Mouse (Mus musculus) left cerebral cortex, postnatal 25 days (tissue): ENCODE results near the gene Cxcl5. TPM values are rescaled to one million over a fixed set of nuclear protein-coding genes. Genes with fewer than 3 reads are reported as not detected.

Experiments used
- DNase-seq, 2 experiments: peaks; one replicate each; pipeline ENCODE4 v3.0.0; 2022; ENCODE audit warnings: low spot score in 2 of 2, mixed read lengths in 1 of 2
- intact Hi-C: fragments of 180-260 bp; cut with DNase I; formaldehyde crosslinking; loops from one replicate; pipeline ENCODE4 v1.15.1; 2025
- total RNA-seq, 2 experiments: library from RNA; stranded (reverse); gene quantifications; 2 replicates each; pipeline ENCODE4 v1.2.3; 2021

Gene Cxcl5
- total RNA-seq = not detected

DNA sequence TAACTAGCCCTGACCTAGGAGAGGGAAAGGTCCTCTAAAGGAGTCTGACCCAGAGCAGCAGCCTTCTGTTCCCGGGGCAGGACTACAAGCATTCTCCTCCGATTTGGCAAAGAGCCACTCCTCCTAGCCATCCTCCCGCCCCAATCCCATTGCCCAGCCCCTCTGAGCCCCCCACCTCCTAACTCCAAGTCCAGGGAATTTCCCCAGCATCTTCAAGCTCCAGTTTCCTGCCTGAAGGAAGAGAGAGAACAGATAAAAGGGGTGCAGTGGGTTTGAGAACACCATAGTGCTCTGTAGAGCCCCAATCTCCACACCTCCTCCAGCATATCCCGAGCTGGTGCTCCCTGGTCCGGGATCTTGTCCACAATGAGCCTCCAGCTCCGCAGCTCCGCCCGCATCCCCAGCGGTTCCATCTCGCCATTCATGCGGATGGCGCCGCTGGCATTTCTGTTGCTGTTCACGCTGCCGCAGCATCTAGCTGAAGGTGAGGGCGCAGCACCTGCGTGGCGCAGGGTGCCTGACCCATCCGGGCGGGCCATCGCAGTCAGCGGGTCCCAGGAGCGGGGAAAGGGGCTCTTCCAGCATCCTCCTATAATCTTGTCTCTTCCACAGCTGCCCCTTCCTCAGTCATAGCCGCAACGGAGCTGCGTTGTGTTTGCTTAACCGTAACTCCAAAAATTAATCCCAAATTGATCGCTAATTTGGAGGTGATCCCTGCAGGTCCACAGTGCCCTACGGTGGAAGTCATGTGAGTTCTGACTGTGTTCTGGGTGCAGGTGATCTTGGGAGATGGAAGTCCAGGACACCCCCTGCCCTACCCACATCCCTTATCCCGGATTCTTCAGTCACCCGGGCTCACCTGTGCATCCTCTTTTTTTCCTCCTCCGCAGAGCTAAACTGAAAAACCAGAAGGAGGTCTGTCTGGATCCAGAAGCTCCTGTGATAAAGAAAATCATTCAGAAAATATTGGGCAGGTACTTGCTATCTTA is at the start of gene Cxcl5:
TSS of gene Cxcl5 (plus strand) at position 284 of the 989 bp plus-strand sequence.
- intact Hi-C loops = no loop called here
- DNase-seq = peak in 1 of 2 experiments; percentile 19

DNA sequence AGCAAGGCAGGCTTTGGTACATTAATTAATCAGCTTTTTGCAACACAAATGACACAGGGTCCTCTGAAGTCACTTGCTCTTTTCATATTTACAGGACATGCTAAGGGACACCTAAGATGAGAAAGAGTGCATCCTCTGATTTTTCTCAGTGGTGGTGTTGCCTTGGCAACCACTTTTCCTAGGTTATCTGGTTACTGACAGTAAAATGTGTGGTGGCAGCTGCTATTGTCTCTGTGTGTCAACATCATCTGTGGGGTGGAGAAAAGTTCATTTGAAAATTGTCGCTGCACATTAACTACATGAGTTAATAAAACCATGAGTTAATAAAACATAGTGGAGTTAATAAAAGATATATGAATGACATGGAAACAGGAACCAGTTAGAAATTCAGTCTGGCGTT is 47.8 kb upstream of the Cxcl5 start:
- intact Hi-C loops = no loop called here
- DNase-seq = no peak

DNA sequence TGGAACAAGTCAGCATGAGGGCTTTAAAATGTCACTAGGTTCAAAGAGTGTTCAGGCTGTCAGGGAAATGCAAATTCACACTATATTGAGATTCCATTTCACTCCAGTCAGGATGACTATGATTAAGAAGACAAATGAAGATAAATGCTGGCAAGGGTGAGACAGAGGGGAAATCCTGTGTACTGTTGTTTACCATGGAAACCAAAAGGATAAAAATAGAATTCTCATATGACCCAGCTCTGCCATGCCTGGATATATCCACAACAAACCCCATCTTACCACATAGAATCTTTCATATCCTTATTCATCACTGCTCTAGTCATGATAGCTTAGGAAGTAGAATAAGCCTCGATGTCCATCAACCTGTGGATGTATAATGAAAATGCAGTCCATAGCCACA is 41.2 kb upstream of the Cxcl5 start:
- no peak for DNase-seq
- intact Hi-C loops = no loop called here

DNA sequence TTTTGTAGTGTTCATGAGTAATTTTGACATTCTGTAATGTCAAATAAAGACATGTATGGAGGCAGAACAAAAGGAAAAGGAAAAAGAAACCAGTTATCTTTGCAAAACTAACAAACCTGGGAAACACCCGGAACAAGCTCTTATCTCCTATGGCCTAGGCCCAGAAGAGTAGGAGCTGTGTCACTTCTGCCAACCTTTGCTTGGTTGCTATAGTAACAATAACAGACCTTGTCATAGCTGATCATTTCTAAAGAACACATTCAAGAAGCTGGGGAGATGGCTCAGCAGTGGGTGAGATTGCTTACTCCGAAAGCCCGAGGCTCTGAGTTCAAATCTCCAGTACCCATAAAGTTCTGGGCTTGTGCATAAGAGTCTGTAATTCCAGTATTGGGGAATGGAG is 36.5 kb upstream of the Cxcl5 start:
- intact Hi-C loops = no loop called here
- DNase-seq = no peak

DNA sequence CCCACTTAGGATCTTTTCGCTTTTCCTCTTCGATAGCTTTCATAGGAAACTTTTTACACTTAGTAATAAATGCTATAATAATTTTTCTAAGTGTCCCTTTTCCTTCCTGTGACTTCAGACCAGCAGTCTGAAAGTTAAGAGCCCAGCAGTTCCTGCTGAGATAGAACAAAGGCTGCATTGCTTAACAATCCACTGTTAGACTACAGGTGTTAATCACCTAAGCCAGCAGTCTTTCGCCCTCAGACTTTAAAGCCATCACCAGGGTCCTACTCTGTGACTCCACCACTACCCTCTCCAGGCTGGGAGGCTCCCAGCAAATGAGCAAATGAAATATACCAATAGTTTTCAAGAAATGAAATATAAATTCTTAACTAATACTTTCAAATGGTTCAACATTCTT is 30.9 kb upstream of the Cxcl5 start:
- intact Hi-C loops = no loop called here
- no peak for DNase-seq

DNA sequence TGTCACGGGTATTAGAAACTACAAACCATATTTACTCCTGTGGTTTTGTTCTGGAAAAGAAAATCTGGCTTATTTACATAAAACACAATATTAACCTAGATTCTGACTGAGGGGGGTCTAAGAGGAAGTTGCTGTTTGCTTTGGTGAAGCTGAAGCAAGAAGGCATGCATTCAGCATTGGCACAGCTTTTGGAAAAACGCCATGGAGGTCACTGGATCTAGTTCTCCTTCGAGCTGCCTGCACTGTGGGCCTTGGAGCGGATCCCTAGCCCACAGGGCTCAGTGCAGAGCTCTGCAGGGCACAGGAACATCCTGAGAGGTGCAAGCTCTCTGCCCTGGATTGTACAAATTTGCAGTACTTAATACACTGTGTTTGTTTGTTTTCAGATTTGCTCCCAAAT is 27.7 kb upstream of the Cxcl5 start:
- intact Hi-C loops = no loop called here
- DNase-seq = no peak

DNA sequence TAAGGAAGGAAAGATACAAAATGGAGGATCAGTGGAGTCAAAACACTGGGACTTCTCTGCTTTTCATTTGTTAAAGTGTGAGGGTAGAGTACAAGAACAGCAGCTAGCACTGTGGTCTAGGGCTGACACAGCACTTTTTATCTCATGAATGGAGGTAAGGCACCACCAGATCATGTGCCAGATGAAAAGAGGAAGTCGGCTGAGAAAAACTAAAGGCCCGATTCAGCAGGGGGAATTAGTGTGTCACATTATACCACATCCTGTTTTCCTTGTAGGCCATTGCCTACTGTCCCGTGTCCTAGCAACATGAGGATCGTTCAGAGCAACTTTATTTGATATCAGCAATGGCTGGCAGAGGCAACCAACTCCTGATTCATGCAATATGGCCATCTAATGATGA is 17.1 kb upstream of the Cxcl5 start:
- intact Hi-C loops = no loop called here
- no peak for DNase-seq

DNA sequence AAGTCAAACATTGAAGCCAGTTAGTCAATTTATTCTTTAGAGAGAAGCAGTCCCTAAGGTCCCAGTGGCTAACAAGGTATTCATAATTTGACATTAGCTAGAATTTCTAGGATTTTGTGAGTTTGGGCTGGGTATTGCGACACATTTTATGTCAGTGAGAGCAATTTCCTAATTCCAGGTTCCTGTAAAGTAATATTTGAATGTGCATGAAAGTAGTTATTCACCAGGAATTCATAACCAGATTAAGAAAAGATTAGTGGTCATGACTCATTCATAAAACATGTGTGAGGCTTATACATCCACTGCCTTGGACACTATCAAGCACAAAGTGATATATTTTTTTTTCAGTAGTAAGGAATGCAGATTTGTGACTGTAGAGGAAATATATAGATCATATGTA is 5.2 kb upstream of the Cxcl5 start:
- intact Hi-C loops = no loop called here
- no peak for DNase-seq

DNA sequence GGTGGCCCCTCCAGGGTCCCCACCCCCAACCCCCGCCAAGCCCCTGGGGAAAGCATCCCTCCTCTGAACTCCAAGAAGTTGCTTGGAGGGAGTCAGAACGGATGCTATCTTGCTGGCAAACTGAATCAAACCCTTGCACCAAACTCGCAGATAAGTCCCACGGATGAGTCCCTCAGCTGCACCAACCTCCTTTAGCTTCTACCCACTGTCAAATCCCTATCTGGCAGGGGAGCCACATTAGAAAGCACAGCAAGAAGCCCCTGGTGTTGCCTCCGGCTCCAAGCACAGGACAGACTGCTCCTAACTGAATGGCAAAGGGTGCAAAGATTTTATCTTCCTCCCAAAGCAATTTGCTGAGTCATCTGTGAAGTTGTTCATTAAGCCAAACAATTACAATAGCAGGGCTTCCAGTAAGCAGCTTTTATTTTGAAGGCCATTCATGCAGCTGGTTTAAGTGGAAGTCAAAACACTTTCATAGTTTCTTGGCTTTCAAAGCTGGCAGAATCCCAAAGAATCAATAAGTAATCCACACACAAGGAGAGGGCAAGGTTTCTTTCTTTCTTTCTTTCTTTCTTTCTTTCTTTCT is 1.0 kb upstream of the Cxcl5 start:
- intact Hi-C loops = no loop called here
- no peak for DNase-seq

DNA sequence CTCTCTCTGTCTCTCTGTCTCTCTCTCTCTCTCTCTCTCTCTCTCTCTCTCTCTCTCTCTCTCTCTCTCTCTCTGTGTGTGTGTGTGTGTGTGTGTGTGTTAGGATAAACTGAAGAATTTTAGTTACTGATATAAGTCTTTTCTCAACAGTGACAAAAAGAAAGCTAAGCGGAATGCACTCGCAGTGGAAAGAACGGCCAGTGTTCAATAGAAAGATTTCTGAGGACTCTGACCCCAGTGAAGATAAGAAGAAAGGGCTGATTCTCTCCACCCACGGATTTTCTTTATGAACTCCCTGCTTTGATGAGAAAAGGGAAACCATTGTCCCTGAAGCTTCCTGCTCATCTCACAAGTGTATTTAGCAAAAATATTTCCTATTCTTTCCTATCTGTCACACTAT is 1.1 kb downstream of the Cxcl5 start:
- no peak for DNase-seq
- intact Hi-C loops = no loop called here

DNA sequence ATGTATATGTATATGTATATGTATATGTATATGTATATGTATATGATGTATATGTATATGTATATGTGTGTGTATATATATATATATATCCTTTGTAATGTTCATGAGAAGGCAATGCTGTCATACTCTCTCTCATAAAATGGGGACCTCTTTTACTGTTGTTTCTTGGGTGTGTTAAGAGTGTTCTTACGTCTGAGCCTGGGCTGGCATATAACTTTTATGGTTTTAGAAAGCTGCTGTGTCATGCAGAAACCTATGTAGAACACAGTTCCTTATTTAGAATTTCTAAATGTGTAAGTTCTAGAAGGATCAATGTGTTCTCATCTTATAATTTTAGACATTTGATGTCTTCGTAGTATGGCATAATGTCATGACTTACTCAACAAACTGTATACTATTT is 1.7 kb downstream of the Cxcl5 start:
- no peak for DNase-seq
- intact Hi-C loops = no loop called here

DNA sequence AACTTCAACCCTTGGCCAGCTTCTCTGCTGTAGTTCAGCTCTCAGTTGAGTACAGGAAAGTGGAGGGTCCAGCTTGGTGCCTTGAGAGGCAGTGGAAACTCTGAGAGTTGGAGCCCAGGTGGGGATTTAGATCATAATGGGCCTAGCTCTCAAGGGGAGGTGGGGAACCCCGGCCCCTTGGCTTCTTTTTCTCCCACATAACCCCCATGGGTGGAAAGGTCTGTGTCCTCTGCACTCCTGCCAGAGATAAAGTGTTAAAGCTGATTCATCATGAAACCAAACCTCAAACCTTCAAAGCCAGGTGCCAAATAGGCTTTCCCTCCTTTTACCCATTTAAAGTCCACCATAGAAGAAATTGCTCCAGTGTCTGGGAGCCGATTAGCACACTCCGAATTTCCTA is 2.7 kb downstream of the Cxcl5 start:
- intact Hi-C loops = no loop called here
- no peak for DNase-seq

DNA sequence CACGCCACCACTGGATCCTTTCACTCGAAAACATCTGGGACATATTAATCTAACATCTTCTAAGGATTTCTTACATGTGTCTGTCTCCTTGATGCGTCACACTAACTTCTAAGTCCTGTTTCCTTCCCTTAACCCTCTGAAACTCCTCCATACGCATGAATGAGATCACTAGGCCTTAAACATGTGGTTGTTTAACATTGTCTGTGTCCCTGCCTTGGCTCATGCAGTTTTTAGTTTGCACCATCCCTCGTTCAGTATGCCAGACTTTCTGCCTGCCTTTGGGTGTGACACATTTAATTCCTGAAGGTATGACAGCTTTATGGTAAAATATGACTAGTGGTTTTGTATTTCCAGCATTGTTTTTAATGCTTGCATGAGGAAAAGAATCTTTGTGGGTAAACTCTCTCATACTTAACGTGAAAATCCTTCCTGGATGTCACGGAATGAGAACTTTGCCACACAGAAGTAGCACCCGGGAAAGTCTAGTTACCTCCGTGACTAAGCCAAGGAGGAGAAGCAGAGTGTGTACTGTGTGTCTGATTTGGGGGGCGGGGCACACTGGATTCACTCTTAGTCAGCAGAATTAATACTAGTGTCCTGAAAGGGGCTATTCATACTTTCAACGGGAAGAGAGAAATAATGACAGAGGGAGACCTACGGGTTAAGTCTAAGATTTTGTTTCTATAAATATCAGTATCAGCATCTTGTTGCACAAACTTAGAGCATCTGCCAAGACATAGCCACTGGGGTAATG is 4.9 kb downstream of the Cxcl5 start:
- no peak for DNase-seq
- intact Hi-C loops = no loop called here

DNA sequence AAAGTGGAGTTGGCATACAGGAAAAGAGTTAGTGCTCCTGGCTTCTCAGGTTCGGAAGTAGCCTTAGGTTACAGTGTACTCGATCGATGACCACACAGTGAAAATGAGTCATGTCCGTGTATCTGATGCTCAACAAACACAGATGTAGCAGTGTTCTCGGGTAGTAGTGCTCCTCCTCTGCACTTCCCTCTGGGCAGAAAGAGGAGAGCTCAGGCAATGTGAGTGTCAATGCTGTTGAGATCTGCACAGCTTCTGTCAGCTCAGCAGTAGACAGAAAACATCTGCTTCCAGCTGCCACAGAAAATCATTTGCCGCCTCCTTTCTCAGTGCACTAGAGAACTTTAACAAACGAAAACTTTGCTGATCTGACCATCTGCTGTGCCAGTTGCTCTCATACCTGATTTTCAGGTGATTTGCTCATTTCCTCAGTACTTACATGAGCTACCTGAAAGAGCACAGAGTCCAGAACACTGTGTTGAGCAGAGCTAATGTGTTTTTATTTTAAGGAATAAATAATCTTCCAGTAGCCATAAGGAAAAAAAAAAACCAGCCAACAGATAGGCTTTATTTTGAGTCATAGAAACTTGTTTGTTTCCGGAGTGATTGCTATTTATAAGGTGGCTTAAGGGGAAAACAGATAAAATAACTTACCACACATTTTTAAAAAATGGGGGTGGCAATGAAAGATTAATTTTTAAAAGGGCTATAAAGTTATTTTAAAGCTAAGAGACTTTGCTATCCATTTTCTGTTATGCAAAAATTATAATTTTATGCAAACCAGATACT is 6.9 kb downstream of the Cxcl5 start:
- intact Hi-C loops = no loop called here
- DNase-seq = no peak

DNA sequence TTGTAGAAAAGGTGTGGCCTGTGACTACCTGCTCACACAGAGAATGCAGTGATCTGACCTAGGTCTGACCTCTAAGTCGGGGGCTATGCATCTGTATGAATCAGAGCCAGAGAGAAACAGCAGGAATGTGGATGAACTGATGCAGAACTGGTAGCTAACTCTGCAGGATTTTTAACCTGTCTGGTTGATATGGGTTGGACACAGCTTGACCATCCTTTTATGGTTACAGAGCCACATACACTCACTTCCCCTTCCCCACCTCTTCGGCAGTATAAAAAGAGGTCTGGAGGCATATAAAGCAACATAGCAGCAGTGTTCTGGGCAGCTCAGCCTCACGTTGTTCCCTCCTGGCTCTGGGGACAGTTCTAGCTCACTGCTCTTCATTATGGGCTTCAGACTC is 9.1 kb downstream of the Cxcl5 start, which contains the start of gene Ppbp:
TSS of gene Ppbp (plus strand) at position 301 of the 400 bp plus-strand sequence.
- intact Hi-C loops = no loop called here
- DNase-seq = no peak

DNA sequence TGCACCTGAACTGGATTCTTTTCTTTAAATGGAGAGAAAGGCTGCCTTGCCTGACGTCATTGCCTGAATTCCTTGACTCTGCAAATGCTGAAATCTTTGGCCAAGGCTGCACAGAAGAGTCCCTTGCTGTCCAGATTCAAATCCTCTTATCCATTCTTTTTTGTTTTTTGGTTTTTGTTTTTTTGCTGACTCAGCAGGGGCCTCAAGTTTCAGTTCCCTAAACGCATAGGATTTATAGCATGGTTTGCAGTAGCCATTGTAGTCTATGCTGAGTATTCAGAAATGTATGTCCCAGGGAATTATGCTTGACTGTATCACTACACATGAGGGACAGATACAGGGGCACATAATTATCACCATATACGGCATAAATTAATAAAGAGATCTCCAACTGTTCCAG is 12.2 kb downstream of the Cxcl5 start:
- intact Hi-C loops = no loop called here
- DNase-seq = no peak

DNA sequence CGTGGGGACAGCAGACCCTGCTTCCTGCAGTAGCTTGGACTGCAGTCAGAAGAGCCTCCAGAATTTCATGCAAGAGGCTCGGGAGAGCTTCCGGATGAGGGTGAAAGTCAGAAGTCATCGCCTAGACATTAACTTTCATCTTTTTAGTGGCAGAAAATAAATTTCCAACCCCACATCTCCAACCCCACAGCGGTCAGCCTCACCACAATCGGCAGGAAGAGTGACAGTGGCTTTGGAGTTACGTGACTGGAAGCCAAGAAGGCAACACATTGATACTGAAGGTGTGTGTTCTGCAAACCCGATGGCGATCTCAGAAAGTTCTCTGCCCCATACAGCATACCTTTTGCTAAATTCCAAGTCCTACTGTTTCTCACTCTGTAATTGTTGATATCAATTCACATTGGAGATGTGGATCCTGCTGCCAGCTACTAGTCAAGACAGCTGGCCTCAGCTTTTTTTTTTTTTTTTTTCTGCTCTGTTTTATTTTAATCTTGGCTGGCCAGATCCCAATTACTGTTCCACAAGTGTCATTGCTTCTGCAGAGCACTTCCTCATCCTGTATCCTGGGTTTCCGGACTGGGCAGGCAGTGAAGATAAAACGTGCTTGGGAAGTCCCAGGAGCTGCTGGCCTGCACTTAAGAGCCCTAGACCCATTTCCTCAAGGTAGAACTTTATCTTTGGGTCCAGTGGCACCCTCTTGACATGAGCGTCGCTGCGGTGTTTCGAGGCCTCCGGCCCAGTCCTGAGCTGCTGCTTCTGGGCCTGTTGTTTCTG is 12.9 kb downstream of the Cxcl5 start, which contains the start of gene Pf4:
TSS of gene Pf4 (plus strand) at position 556 of the 774 bp plus-strand sequence.
- intact Hi-C loops = no loop called here
- DNase-seq = peak in 1 of 2 experiments; percentile 4

DNA sequence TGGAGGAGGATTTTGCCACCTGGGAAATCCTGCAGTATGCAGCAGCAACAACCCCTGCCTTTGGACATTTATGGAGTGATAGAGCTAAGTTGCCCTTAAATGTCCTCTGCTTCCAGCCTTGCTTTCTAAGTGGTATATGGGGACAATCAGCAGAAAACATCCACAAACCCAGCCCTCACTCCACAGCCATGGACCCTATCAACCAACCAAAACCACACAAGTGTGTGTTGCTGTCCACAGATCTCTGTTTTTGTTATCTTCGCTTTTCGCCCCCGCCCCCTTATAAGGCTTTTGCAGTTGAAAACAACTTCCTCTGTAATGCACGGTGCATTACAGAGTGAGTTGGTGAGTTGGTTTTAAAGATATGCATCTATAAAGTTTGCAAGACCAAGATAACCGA is 16.4 kb downstream of the Cxcl5 start:
- intact Hi-C loops = no loop called here
- DNase-seq = no peak

DNA sequence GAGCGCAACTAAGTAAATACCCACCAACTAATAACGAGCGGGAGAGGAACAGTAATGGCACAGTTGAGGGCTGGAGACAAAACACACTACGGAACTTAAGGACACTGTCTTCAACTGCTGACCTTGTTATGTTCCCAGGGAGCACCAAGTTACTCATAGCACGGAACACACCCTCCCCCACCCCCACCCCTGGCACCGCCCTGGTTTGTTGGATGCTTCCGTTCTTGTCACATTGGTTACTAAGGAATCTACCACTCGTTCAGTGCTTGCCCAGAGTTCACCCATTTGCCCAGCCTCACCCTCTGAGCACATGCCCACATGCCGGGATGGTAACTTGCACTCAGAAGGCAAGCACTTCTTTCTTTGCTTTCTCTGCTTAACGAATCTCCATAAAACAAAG is 18.5 kb downstream of the Cxcl5 start:
- intact Hi-C loops = no loop called here
- no peak for DNase-seq
